Mouse (Mus musculus): ENCODE results near the gene Plcxd2.
A peak's percentile ranks its signal among the peaks of the same experiment; 100 is the strongest.

Plcxd2 gene

GRCm38 (mm10) chr16:45986236-45986635 lies 23.8 kb downstream of the Plcxd2 start:
- no peak for DNase-seq (ENCODE audit: low spot score in 2 of 2)

GRCm38 (mm10) chr16:45984610-45985606 lies 25.1 kb downstream of the Plcxd2 start:
- DNase-seq (ENCODE audit: low spot score in 2 of 2): no peak

- DNase-seq (ENCODE audit: low spot score in 2 of 2): no peak
These were observed 33.8 kb downstream of the Plcxd2 start for GRCm38 (mm10) chr16:45976251-45976650.

GRCm38 (mm10) chr16:45973959-45974686 lies 35.9 kb downstream of the Plcxd2 start:
- no peak for DNase-seq (ENCODE audit: low spot score in 2 of 2)

GRCm38 (mm10) chr16:45970187-45970586 lies 39.8 kb downstream of the Plcxd2 start:
- DNase-seq (ENCODE audit: low spot score in 2 of 2): no peak

- DNase-seq (ENCODE audit: low spot score in 2 of 2): no peak
These were observed 41.3 kb downstream of the Plcxd2 start for GRCm38 (mm10) chr16:45968716-45969115.

- DNase-seq (ENCODE audit: low spot score in 2 of 2): peak; percentile 55 to 57
These were observed 42.5 kb downstream of the Plcxd2 start for GRCm38 (mm10) chr16:45967471-45967870.

- DNase-seq (ENCODE audit: low spot score in 2 of 2): no peak
These were observed 43.4 kb downstream of the Plcxd2 start for GRCm38 (mm10) chr16:45966604-45967003.

- no peak for DNase-seq (ENCODE audit: low spot score in 2 of 2)
These were observed 45.2 kb downstream of the Plcxd2 start for GRCm38 (mm10) chr16:45964777-45965176.

- no peak for DNase-seq (ENCODE audit: low spot score in 2 of 2)
These were observed 46.2 kb downstream of the Plcxd2 start for GRCm38 (mm10) chr16:45963837-45964236.

- DNase-seq (ENCODE audit: low spot score in 2 of 2): no peak
These were observed 46.9 kb downstream of the Plcxd2 start for GRCm38 (mm10) chr16:45963088-45963487.

GRCm38 (mm10) chr16:45960978-45961377 lies 49.0 kb downstream of the Plcxd2 start:
- no peak for DNase-seq (ENCODE audit: low spot score in 2 of 2)

- DNase-seq (ENCODE audit: low spot score in 2 of 2): no peak
These were observed 53.5 kb downstream of the Plcxd2 start for GRCm38 (mm10) chr16:45956390-45956950.

- no peak for DNase-seq (ENCODE audit: low spot score in 2 of 2)
These were observed 56.6 kb downstream of the Plcxd2 start, which contains the start of gene Phldb2 for GRCm38 (mm10) chr16:45953394-45953793. Gene Phldb2 (minus strand): TSS chr16:45953598.

- DNase-seq (ENCODE audit: low spot score in 2 of 2): no peak
These were observed 57.5 kb downstream of the Plcxd2 start for GRCm38 (mm10) chr16:45952501-45952900.

GRCm38 (mm10) chr16:45952035-45952434 lies 58.0 kb downstream of the Plcxd2 start:
- DNase-seq (ENCODE audit: low spot score in 2 of 2): no peak

- no peak for DNase-seq (ENCODE audit: low spot score in 2 of 2)
These were observed 63.7 kb downstream of the Plcxd2 start for GRCm38 (mm10) chr16:45946335-45946734.

GRCm38 (mm10) chr16:45945649-45946048 lies 64.4 kb downstream of the Plcxd2 start:
- DNase-seq (ENCODE audit: low spot score in 2 of 2): no peak

- no peak for DNase-seq (ENCODE audit: low spot score in 2 of 2)
These were observed 64.8 kb downstream of the Plcxd2 start for GRCm38 (mm10) chr16:45945174-45945631.

GRCm38 (mm10) chr16:45942169-45942891 lies 67.7 kb downstream of the Plcxd2 start:
- no peak for DNase-seq (ENCODE audit: low spot score in 2 of 2)

GRCm38 (mm10) chr16:45940701-45941100 lies 69.3 kb downstream of the Plcxd2 start:
- no peak for DNase-seq (ENCODE audit: low spot score in 2 of 2)
